Mouse (Mus musculus) ES-Bruce4 (cell line): ENCODE measurements around the gene Olfr60. TPM values are rescaled to one million over a fixed set of nuclear protein-coding genes. Genes with fewer than 3 reads are reported as not detected.

Source experiments
- H3K27ac ChIP-seq: 2 replicates; pipeline ENCODE4 v1.5.1; 2012; ENCODE audit warnings: low read length, inconsistent platforms; ENCODE audit not compliant: insufficient read depth
- H3K27me3 ChIP-seq: 2 replicates; pipeline ENCODE4 v1.6.1; 2012; ENCODE audit warnings: mild to moderate bottlenecking, low read length, inconsistent platforms; ENCODE audit not compliant: control insufficient read depth, poor library complexity, insufficient read depth, severe bottlenecking
- H3K36me3 ChIP-seq: 2 replicates; pipeline ENCODE4 v1.6.1; 2012; ENCODE audit warnings: inconsistent platforms, mild to moderate bottlenecking, low read length, moderate library complexity; ENCODE audit not compliant: control insufficient read depth, poor library complexity, insufficient read depth, severe bottlenecking
- H3K4me1 ChIP-seq: one replicate; pipeline ENCODE4 v1.8.1; 2011; ENCODE audit warnings: low read length; ENCODE audit not compliant: control insufficient read depth, insufficient read depth
- H3K4me3 ChIP-seq: 2 replicates; pipeline ENCODE4 v1.5.1; 2011; ENCODE audit warnings: low read depth, mild to moderate bottlenecking, low read length
- H3K9ac ChIP-seq: 2 replicates; pipeline ENCODE4 v1.6.1; 2012; ENCODE audit warnings: low read depth, mild to moderate bottlenecking, inconsistent platforms; ENCODE audit not compliant: poor library complexity, severe bottlenecking
- H3K9me3 ChIP-seq: replicated peaks from 2 replicates; pipeline ENCODE4 v1.6.1; 2012; ENCODE audit warnings: mild to moderate bottlenecking, low read length, inconsistent platforms; ENCODE audit not compliant: control insufficient read depth, poor library complexity, insufficient read depth, severe bottlenecking
- CTCF ChIP-seq: IDR thresholded peaks from one replicate; pipeline ENCODE4 v1.8.1; 2011; ENCODE audit warnings: low read depth, low read length
- EP300 ChIP-seq: IDR thresholded peaks from 2 replicates; pipeline ENCODE4 v1.6.1; 2011; ENCODE audit warnings: low read depth, low read length; ENCODE audit not compliant: insufficient read depth
- POLR2A ChIP-seq: IDR thresholded peaks from one replicate; pipeline ENCODE4 v1.8.1; 2011; ENCODE audit warnings: low read length; ENCODE audit not compliant: insufficient read depth
- polyA plus RNA-seq: library from polyadenylated mRNA; stranded (reverse); fragments of >200 nt; gene quantifications from 2 replicates; pipeline ENCODE4 v1.2.4, GENCODE M21; 2011; ENCODE audit warnings: low read depth; ENCODE audit not compliant: missing spikeins, insufficient read depth, insufficient read length

The Olfr60 gene
- not detected in 2 replicates for polyA plus RNA-seq

DNA sequence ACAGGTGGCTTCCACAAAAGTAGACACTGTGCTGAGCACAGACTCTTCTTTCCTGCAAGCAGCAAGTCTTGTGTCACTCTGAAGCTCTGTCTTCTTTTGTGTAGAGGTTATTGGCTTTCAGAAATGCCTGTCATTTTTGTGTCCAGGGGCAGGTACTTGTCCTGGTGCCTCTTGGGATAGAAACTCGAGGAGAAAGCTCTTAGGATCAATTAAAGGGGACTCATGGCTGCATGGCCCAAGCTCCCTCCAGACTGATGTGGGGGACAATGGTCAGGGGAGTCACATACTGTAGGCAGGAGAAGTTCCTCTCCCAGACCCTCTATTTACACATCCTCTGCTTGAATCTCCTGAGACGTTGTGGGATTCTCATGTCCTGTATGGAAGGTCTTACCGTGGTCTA lies at the start of gene Olfr60:
Gene Olfr60 (minus strand): TSS at position 101 of the 400 bp plus-strand sequence.
- TF ChIP-seq CTCF = no peak
- TF ChIP-seq POLR2A = no peak
- no peak for TF ChIP-seq EP300
- Histone ChIP-seq H3K4me3 (no peak within 1 kb of the TSS), H3K9ac (no peak within 1 kb of the TSS), H3K27me3 (no peaks in the 10 kb centered on the region), H3K9me3 (no peaks in the 10 kb centered on the region), H3K4me1 (no peaks in the 10 kb centered on the region), H3K36me3 (no peaks in the 10 kb centered on the region), H3K27ac (no peak within 1 kb of the TSS)

DNA sequence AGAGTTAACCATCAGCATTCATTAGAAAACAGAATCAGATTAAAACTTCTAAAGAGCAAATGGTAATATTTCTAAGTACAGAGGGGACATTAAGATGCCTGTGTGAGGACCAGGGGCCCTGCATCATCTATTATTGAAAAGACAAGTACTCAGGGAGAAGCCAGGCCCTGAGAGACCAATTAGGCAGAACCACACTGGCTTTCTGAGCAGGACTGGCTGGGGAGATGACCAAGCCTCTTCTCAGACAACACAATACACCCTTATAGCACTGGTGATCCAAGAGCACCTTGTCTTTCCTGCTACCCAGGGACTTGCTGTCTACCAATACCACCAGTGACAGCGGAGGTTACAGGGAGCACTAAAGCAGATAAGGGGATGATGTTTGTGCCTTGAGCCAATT lies 41.3 kb upstream of the Olfr60 start, which contains the start of gene Olfr531:
Gene Olfr531 (minus strand): TSS at position 101 of the 400 bp plus-strand sequence.
- Histone ChIP-seq H3K9me3 (no peaks in the 10 kb centered on the region), H3K9ac (no peak within 1 kb of the TSS), H3K4me1 (no peaks in the 10 kb centered on the region), H3K4me3 (no peak within 1 kb of the TSS), H3K36me3 (no peaks in the 10 kb centered on the region), H3K27me3 (no peaks in the 10 kb centered on the region), H3K27ac (no peak within 1 kb of the TSS)
- TF ChIP-seq CTCF (no peak), EP300 (no peak), POLR2A (no peak)

DNA sequence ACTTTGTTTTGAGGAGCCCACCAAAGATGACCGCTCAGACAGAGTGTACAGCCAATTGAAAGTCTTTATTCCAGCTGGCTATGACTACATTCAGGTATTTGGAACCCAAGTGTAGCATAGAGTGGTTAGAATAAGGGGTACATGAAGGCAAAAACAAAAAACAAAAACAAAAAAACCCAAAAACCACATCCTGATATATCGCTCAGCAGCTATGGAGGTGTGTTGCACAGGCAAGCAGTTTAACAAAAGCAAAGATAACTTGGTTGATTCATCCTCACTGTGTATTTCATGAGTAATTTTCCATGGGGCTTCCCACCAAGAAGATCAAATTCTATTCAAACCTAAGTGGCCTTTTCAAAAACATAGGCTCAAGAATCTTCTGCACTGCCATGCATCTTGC lies 15.4 kb upstream of the Olfr60 start:
- no peaks in the 10 kb centered on the region for H3K4me1 ChIP-seq
- no peak overlapping the region for H3K9ac ChIP-seq
- no peaks in the 10 kb centered on the region for H3K36me3 ChIP-seq
- H3K4me3 ChIP-seq = no peak overlapping the region
- no peak for TF ChIP-seq CTCF
- TF ChIP-seq POLR2A = no peak
- no peak for TF ChIP-seq EP300
- H3K27me3 ChIP-seq = no peaks in the 10 kb centered on the region
- no peaks in the 10 kb centered on the region for H3K9me3 ChIP-seq
- no peak overlapping the region for H3K27ac ChIP-seq

DNA sequence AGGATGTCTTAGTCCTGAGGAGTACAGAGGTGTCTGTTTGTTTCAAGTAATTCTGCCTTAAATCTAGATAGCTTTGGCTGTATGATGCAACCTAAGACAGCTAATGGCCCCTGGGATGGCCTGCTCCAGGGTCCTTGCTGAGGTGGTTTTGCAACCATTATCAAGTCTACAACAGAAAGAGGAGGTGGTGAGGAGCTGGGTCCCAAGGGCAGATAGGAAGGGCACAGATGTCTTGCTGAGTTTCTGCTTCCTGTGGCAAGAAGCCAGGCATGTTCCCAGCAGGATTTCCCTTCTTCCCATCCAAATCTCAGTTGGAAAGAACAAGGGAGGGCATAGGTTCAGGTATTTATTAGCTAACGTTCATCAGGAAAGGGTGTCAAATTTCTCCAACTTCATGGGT lies 14.8 kb upstream of the Olfr60 start, which contains the start of gene Olfr530:
Gene Olfr530 (minus strand): TSS at position 101 of the 400 bp plus-strand sequence.
- no peak within 1 kb of the TSS for H3K4me3 ChIP-seq
- H3K9ac ChIP-seq = no peak within 1 kb of the TSS
- no peaks in the 10 kb centered on the region for H3K27me3 ChIP-seq
- TF ChIP-seq CTCF = no peak
- no peak for TF ChIP-seq EP300
- TF ChIP-seq POLR2A = no peak
- no peaks in the 10 kb centered on the region for H3K36me3 ChIP-seq
- H3K4me1 ChIP-seq = no peaks in the 10 kb centered on the region
- H3K9me3 ChIP-seq = no peaks in the 10 kb centered on the region
- H3K27ac ChIP-seq = no peak within 1 kb of the TSS

DNA sequence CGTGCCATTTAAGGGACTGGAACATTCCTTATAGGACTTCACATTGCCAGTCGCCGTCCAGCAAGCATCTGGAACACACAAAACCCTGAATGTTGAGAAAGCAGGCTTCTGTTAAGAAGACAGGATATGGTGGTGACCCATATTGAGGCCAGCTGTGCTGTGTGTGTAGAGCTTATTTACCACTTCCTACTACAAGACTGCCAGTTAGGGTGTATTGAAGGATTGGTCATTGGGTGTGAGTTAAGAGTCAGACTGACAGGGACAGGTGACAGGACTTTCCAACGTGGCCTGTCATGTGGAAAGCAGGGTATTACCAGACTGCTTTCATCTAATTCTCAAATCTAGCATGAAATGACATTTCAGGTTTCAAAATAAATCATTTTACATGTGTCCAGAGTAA lies 12.8 kb upstream of the Olfr60 start:
- Histone ChIP-seq H3K36me3 (no peaks in the 10 kb centered on the region), H3K9ac (no peak overlapping the region), H3K4me3 (no peak overlapping the region), H3K27ac (no peak overlapping the region), H3K9me3 (no peaks in the 10 kb centered on the region), H3K4me1 (no peaks in the 10 kb centered on the region), H3K27me3 (no peaks in the 10 kb centered on the region)
- TF ChIP-seq EP300 = no peak
- TF ChIP-seq CTCF = no peak
- no peak for TF ChIP-seq POLR2A

DNA sequence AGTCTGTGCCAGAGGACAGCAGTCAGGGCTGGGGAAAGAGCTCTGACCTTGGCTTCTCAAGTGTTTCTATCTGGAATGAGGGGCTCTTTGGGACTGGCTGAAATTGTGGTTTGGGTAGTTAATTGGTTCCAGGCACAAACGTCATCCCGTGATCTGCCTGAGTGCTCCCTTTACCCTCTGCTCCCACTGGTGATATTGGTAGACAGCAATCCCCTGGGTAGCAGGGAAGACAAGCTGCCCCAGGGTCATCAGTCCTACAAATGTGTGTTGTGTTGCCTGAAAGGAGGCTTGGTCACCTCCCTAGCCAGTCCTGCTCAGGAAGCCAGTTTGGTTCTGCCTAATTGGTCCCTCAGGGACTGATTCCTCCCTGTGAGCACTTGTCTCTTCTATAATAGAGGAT lies 27.8 kb downstream of the Olfr60 start, which contains the start of gene Olfr527:
Gene Olfr527 (plus strand): TSS at position 301 of the 400 bp plus-strand sequence.
- no peaks in the 10 kb centered on the region for H3K36me3 ChIP-seq
- no peak within 1 kb of the TSS for H3K9ac ChIP-seq
- H3K27ac ChIP-seq = no peak within 1 kb of the TSS
- no peaks in the 10 kb centered on the region for H3K4me1 ChIP-seq
- no peak within 1 kb of the TSS for H3K4me3 ChIP-seq
- H3K27me3 ChIP-seq = no peaks in the 10 kb centered on the region
- TF ChIP-seq POLR2A (no peak), EP300 (no peak), CTCF (no peak)
- no peaks in the 10 kb centered on the region for H3K9me3 ChIP-seq
